In genomic region chr12:54216673-54217072, GRCm38 (mm10) we compare ENCODE assay signal across 16 mouse cellular contexts.
"Had no signal": no experiment of that assay in that cellular context is flagged by ENCODE, and none has a peak within 500 bp of the region (broad histone marks: within the 10 kb centered on the region; RNA-seq: fewer than 3 reads in every experiment).

No protein-coding gene starts in this region.

- H3K4me1 ChIP-seq: stomach, embryonic 15.5 days had no signal

- H3K9ac ChIP-seq: neural tube, embryonic 13.5 days; neural tube, embryonic 15.5 days; stomach, embryonic 15.5 days had no signal

- DNase-seq: retina, postnatal 1 day; right cerebral cortex, adult 18-20 months; right cerebral cortex, postnatal 14 days; right cerebral cortex, postnatal 25 days; right cerebral cortex, postnatal 4 days; spleen, adult 18-20 months; thymus, adult 18-20 months; thymus, adult 2 months; thymus, postnatal 14 days; thymus, postnatal 25 days; thymus, postnatal 36 days; thymus, postnatal 4 days had no signal

- H3K36me3 ChIP-seq: neural tube, embryonic 13.5 days; neural tube, embryonic 15.5 days; stomach, embryonic 15.5 days had no signal

- H3K27ac ChIP-seq: neural tube, embryonic 13.5 days; neural tube, embryonic 15.5 days; stomach, embryonic 15.5 days; stomach, postnatal 0 days had no signal

- H3K4me3 ChIP-seq: neural tube, embryonic 13.5 days; neural tube, embryonic 15.5 days; stomach, embryonic 15.5 days had no signal

- H3K9me3 ChIP-seq: neural tube, embryonic 13.5 days; neural tube, embryonic 15.5 days; stomach, embryonic 15.5 days had no signal

- H3K27me3 ChIP-seq: neural tube, embryonic 15.5 days; stomach, embryonic 15.5 days had no signal
